Mouse (Mus musculus) CH12.LX (cell line): ENCODE data around the gene Spop. TPM values are rescaled to one million over a fixed set of nuclear protein-coding genes. Genes with fewer than 3 reads are reported as not detected.

Experiments used
- DNase-seq: peaks from one replicate; pipeline ENCODE4 v3.0.0-alpha.2; 2013; ENCODE audit errors: extremely low read depth
- H3K27ac ChIP-seq: 2 replicates; pipeline ENCODE4 v1.5.1; 2012; ENCODE audit warnings: low read depth, mild to moderate bottlenecking, control low read depth, moderate library complexity; ENCODE audit not compliant: insufficient read depth
- H3K27me3 ChIP-seq: replicated peaks from 2 replicates; pipeline ENCODE3; 2012; ENCODE audit warnings: inconsistent platforms
- H3K36me3 ChIP-seq, 2 experiments: replicated peaks in 1 of 2; 2 replicates each; pipeline versions ENCODE3 to v1.6.1; 2012; ENCODE audit warnings: inconsistent platforms in 1 of 2, low read length in 1 of 2, mild to moderate bottlenecking in 1 of 2, mixed read lengths in 1 of 2, moderate library complexity in 1 of 2; ENCODE audit not compliant: control insufficient read depth in 1 of 2, insufficient read depth in 1 of 2
- H3K4me1 ChIP-seq, 2 experiments: 2 replicates each; pipeline ENCODE4 v1.6.1; 2012; ENCODE audit warnings: inconsistent platforms in 1 of 2, moderate library complexity in 1 of 2; ENCODE audit not compliant: insufficient read depth in 2 of 2, control insufficient read depth in 1 of 2
- H3K4me2 ChIP-seq: 2 replicates; pipeline ENCODE4 v1.6.1; 2012; ENCODE audit warnings: low read depth, mild to moderate bottlenecking, control low read depth; ENCODE audit not compliant: poor library complexity, insufficient read depth, severe bottlenecking
- H3K4me3 ChIP-seq, 3 experiments: fragments of 150-350 bp in 1 of 3; sonication (generic) in 1 of 3; replicated peaks in 1 of 3; 2 replicates each; pipeline versions ENCODE3 to v1.5.1; 2011 to 2012; ENCODE audit warnings: low read depth in 2 of 3, low read length in 2 of 3, mild to moderate bottlenecking in 2 of 3, moderate library complexity in 2 of 3, control low read depth in 1 of 3, improper control_type of control experiment in 1 of 3, inconsistent platforms in 1 of 3, mixed read lengths in 1 of 3; ENCODE audit not compliant: poor library complexity in 1 of 3
- H3K79me2 ChIP-seq: replicated peaks from 2 replicates; pipeline ENCODE4 v1.6.1; 2012; ENCODE audit warnings: mild to moderate bottlenecking, moderate library complexity; ENCODE audit not compliant: control insufficient read depth, poor library complexity, insufficient read depth, severe bottlenecking; ENCODE audit errors: extremely low read depth
- H3K9ac ChIP-seq: 2 replicates; pipeline ENCODE4 v1.6.1; 2012; ENCODE audit warnings: low read depth, mild to moderate bottlenecking, control low read depth, moderate library complexity; ENCODE audit not compliant: insufficient read depth
- H3K9me3 ChIP-seq: replicated peaks from 2 replicates; pipeline ENCODE3; 2012; ENCODE audit warnings: low read length, inconsistent platforms, mixed read lengths
- CHD2 ChIP-seq: IDR thresholded peaks from 2 replicates; pipeline ENCODE4 v1.6.1; 2011; ENCODE audit warnings: low read length, improper control_type of control experiment
- E2F4 ChIP-seq: IDR thresholded peaks from 2 replicates; pipeline ENCODE4 v1.6.1; 2011; ENCODE audit warnings: low read depth, low read length, improper control_type of control experiment; ENCODE audit not compliant: insufficient replicate concordance
- ELF1 ChIP-seq: IDR thresholded peaks from 2 replicates; pipeline ENCODE4 v1.6.1; 2014; ENCODE audit warnings: low read depth, mild to moderate bottlenecking, inconsistent platforms, low read length, improper control_type of control experiment
- ETS1 ChIP-seq: conservative IDR thresholded peaks from 2 replicates; pipeline ENCODE4 v1.6.1; 2012; ENCODE audit warnings: low read depth, mild to moderate bottlenecking, inconsistent platforms, low read length, improper control_type of control experiment, moderate library complexity
- GABPA ChIP-seq: IDR thresholded peaks from 2 replicates; pipeline ENCODE4 v1.6.1; 2012; ENCODE audit warnings: low read depth, low read length, improper control_type of control experiment, inconsistent platforms; ENCODE audit not compliant: insufficient replicate concordance
- JUND ChIP-seq: conservative IDR thresholded peaks from 2 replicates; pipeline ENCODE4 v1.6.1; 2011; ENCODE audit warnings: low read depth, low read length, improper control_type of control experiment
- KAT2A ChIP-seq: IDR thresholded peaks from 2 replicates; pipeline ENCODE4 v1.6.1; 2012; ENCODE audit warnings: low read length, improper control_type of control experiment, inconsistent platforms; ENCODE audit not compliant: insufficient replicate concordance
- MAX ChIP-seq: IDR thresholded peaks from 2 replicates; pipeline ENCODE4 v1.6.1; 2011; ENCODE audit warnings: low read length, improper control_type of control experiment
- MEF2A ChIP-seq: IDR thresholded peaks from 2 replicates; pipeline ENCODE4 v1.6.1; 2014; ENCODE audit warnings: low read depth, mild to moderate bottlenecking, inconsistent platforms, low read length, improper control_type of control experiment, borderline replicate concordance
- MXI1 ChIP-seq: IDR thresholded peaks from 2 replicates; pipeline ENCODE4 v1.6.1; 2011; ENCODE audit warnings: mild to moderate bottlenecking, low read depth, low read length, improper control_type of control experiment
- MYC ChIP-seq: IDR thresholded peaks from 2 replicates; pipeline ENCODE4 v1.6.1; 2011; ENCODE audit warnings: low read depth, mild to moderate bottlenecking, improper control_type of control experiment, low read length
- NELFE ChIP-seq: IDR thresholded peaks from 2 replicates; pipeline ENCODE4 v1.6.1; 2011; ENCODE audit warnings: low read depth, low read length, improper control_type of control experiment
- NRF1 ChIP-seq: IDR thresholded peaks from 2 replicates; pipeline ENCODE4 v1.6.1; 2014; ENCODE audit warnings: low read depth, mild to moderate bottlenecking, inconsistent platforms, low read length, improper control_type of control experiment, moderate library complexity
- PAX5 ChIP-seq: IDR thresholded peaks from 2 replicates; pipeline ENCODE4 v1.6.1; 2012; ENCODE audit warnings: low read length, inconsistent platforms, mixed read lengths
- POLR2AphosphoS2 ChIP-seq: IDR thresholded peaks from 2 replicates; pipeline ENCODE4 v1.6.1; 2011; ENCODE audit warnings: low read depth, low read length, improper control_type of control experiment
- RCOR1 ChIP-seq: conservative IDR thresholded peaks from 2 replicates; pipeline ENCODE4 v1.6.1; 2012; ENCODE audit warnings: low read depth, mild to moderate bottlenecking, inconsistent platforms, low read length, improper control_type of control experiment
- SMC3 ChIP-seq: IDR thresholded peaks from 2 replicates; pipeline ENCODE4 v1.6.1; 2011; ENCODE audit warnings: low read depth, low read length, improper control_type of control experiment
- TBP ChIP-seq: conservative IDR thresholded peaks from 2 replicates; pipeline ENCODE4 v1.6.1; 2011; ENCODE audit warnings: low read depth, low read length, improper control_type of control experiment
- TCF12 ChIP-seq: IDR thresholded peaks from 2 replicates; pipeline ENCODE4 v1.6.1; 2014; ENCODE audit warnings: low read depth, mild to moderate bottlenecking, inconsistent platforms, low read length, improper control_type of control experiment
- USF1 ChIP-seq: IDR thresholded peaks from 2 replicates; pipeline ENCODE4 v1.6.1; 2014; ENCODE audit warnings: low read depth, mild to moderate bottlenecking, inconsistent platforms, low read length, improper control_type of control experiment
- USF2 ChIP-seq: conservative IDR thresholded peaks from 2 replicates; pipeline ENCODE4 v1.6.1; 2011; ENCODE audit warnings: low read depth, low read length, improper control_type of control experiment
- ZC3H11A ChIP-seq: IDR thresholded peaks from 2 replicates; pipeline ENCODE4 v1.6.1; 2012; ENCODE audit warnings: low read depth, mild to moderate bottlenecking, inconsistent platforms, low read length, improper control_type of control experiment
- ZNF384 ChIP-seq: IDR thresholded peaks from 2 replicates; pipeline ENCODE4 v1.6.1; 2012; ENCODE audit warnings: low read depth, low read length, improper control_type of control experiment, inconsistent platforms
- dilution Hi-C: fragments of 300-500 bp; cut with MboI; formaldehyde crosslinking; loops from 2 replicates; pipeline ENCODE4 v1.14.3; 2020; ENCODE audit warnings: low sequenced_read_pairs; ENCODE audit not compliant: extremely low pct_unique_long_range_greater_than_20kb, extremely low pct_ligation_motif_present
- in situ Hi-C: fragments of 300-500 bp; cut with MboI; formaldehyde crosslinking; loops from 3 replicates; pipeline ENCODE4 v1.14.3; 2019; ENCODE audit warnings: low sequenced_read_pairs, low pct_ligation_motif_present, low pct_unique_long_range_greater_than_20kb, mixed read lengths
- polyA plus RNA-seq: library from polyadenylated mRNA; unstranded; fragments of >175 nt; gene quantifications from 2 replicates; pipeline ENCODE4 v1.2.1, GENCODE M21; 2012; ENCODE audit warnings: low read depth; ENCODE audit not compliant: insufficient read length
- total RNA-seq, 2 experiments: library from RNA; depleted of rRNA; stranded (reverse); fragments of 300-350 nt in 1 of 2; fragments of >200 nt in 1 of 2; gene quantifications; 2 replicates each; pipeline ENCODE4 v1.2.3; 2012 to 2014

Spop gene
- total and polyA plus RNA-seq, 3 experiments, result 42.7 to 103 (median 51.9) TPM

- no peak overlapping the region for H3K27ac ChIP-seq
- TF ChIP-seq NELFE (no peak), ZNF384 (no peak), JUND (no peak), POLR2AphosphoS2 (no peak), RCOR1 (no peak), MAX (no peak), E2F4 (no peak), MXI1 (no peak), CHD2 (no peak), SMC3 (no peak), MYC (no peak), MEF2A (no peak), GABPA (no peak), USF2 (no peak), ZC3H11A (no peak), TBP (no peak), PAX5 (no peak), USF1 (no peak), KAT2A (no peak), NRF1 (no peak)
- H3K27me3 ChIP-seq, result no peaks in the 10 kb centered on the region
- no peak overlapping the region for H3K4me2 ChIP-seq
- no peaks in the 10 kb centered on the region for H3K4me1 ChIP-seq
- H3K9me3 ChIP-seq, result no peaks in the 10 kb centered on the region
- H3K4me3 ChIP-seq, result no peak overlapping the region
- peaks cover 55 to 88% of the 10 kb centered on the region in 2 experiments for H3K36me3 ChIP-seq
- no peak overlapping the region for H3K9ac ChIP-seq
- in situ Hi-C loops (no loop called here), dilution Hi-C loops (no loop called here)
- no peaks in the 10 kb centered on the region; the same call in none of the 2 replicates for H3K79me2 ChIP-seq
- no peak for DNase-seq
Observed at GRCm38 (mm10) chr11:95480662-95481061, 66.8 kb downstream of the Spop start.

GRCm38 (mm10) chr11:95485634-95486033, 71.8 kb downstream of the Spop start:
- Histone ChIP-seq H3K27ac (no peak overlapping the region), H3K27me3 (no peaks in the 10 kb centered on the region), H3K9ac (no peak overlapping the region), H3K79me2 (no peaks in the 10 kb centered on the region; the same call in 1 of the 2 replicates), H3K36me3 (peaks cover 63 to 98% of the 10 kb centered on the region in 2 experiments), H3K4me2 (no peak overlapping the region), H3K9me3 (no peaks in the 10 kb centered on the region), H3K4me1 (no peaks in the 10 kb centered on the region), H3K4me3 (no peak overlapping the region)
- DNase-seq, result no peak
- dilution Hi-C loops, result no loop called here
- TF ChIP-seq JUND (no peak), ELF1 (no peak), ETS1 (no peak), MXI1 (no peak), TCF12 (no peak)
- in situ Hi-C loops, result no loop called here
